Mouse (Mus musculus) C2C12 (cell line): ENCODE measurements around the gene Btnl6. TPM values are rescaled to one million over a fixed set of nuclear protein-coding genes. Genes with fewer than 3 reads are reported as not detected.

Experiments used
- H3K27me3 ChIP-seq: one replicate; pipeline ENCODE4 v1.6.1; 2011; ENCODE audit not compliant: control insufficient read depth, insufficient read depth, insufficient read length
- H3K36me3 ChIP-seq: one replicate; pipeline ENCODE4 v1.6.1; 2011; ENCODE audit not compliant: control insufficient read depth, insufficient read depth
- H3K4me3 ChIP-seq: one replicate; pipeline ENCODE4 v1.5.1; 2011; ENCODE audit warnings: mild to moderate bottlenecking, control low read depth; ENCODE audit not compliant: poor library complexity, insufficient read depth, severe bottlenecking
- H3K79me2 ChIP-seq: one replicate; pipeline ENCODE4 v1.6.1; 2011; ENCODE audit not compliant: control insufficient read depth, insufficient read depth
- H3K79me3 ChIP-seq: one replicate; pipeline ENCODE4 v1.6.1; 2011; ENCODE audit warnings: low read depth, control low read depth
- H3ac ChIP-seq: one replicate; pipeline ENCODE3; 2011; ENCODE audit warnings: low read depth; ENCODE audit not compliant: control insufficient read depth, insufficient read length
- CEBPB ChIP-seq: IDR thresholded peaks from one replicate; pipeline ENCODE4 v1.6.1; 2011; ENCODE audit warnings: low read depth, mild to moderate bottlenecking, control low read depth, moderate library complexity
- CTCF ChIP-seq: IDR thresholded peaks from one replicate; pipeline ENCODE4 v1.5.1; 2011; ENCODE audit not compliant: control insufficient read depth, insufficient read depth, insufficient read length
- FOSL1 ChIP-seq: IDR thresholded peaks from one replicate; pipeline ENCODE4 v1.8.0; 2011; ENCODE audit warnings: mild to moderate bottlenecking, low read length; ENCODE audit not compliant: poor library complexity, insufficient read depth, severe bottlenecking
- MAX ChIP-seq: IDR thresholded peaks from one replicate; pipeline ENCODE4 v1.6.1; 2011; ENCODE audit warnings: mild to moderate bottlenecking, control low read depth
- MYOD1 ChIP-seq: IDR thresholded peaks from one replicate; pipeline ENCODE4 v1.6.1; 2011; ENCODE audit warnings: low read depth; ENCODE audit not compliant: control insufficient read depth, insufficient read length
- MYOG ChIP-seq: IDR thresholded peaks from one replicate; pipeline ENCODE4 v1.6.1; 2011; ENCODE audit not compliant: control insufficient read depth, insufficient read length; ENCODE audit errors: extremely low read depth
- USF1 ChIP-seq: IDR thresholded peaks from one replicate; pipeline ENCODE4 v1.6.1; 2011; ENCODE audit warnings: low read depth, mild to moderate bottlenecking, control low read depth, moderate library complexity
- polyA plus RNA-seq: library from polyadenylated mRNA; unstranded; fragments of >200 nt; fragmentation: generic; extraction: Trizol; gene quantifications from one replicate; pipeline ENCODE4 v1.2.1, GENCODE M21; 2012; ENCODE audit warnings: missing spikeins

The Btnl6 gene
- polyA plus RNA-seq, 1 experiment = not detected

DNA sequence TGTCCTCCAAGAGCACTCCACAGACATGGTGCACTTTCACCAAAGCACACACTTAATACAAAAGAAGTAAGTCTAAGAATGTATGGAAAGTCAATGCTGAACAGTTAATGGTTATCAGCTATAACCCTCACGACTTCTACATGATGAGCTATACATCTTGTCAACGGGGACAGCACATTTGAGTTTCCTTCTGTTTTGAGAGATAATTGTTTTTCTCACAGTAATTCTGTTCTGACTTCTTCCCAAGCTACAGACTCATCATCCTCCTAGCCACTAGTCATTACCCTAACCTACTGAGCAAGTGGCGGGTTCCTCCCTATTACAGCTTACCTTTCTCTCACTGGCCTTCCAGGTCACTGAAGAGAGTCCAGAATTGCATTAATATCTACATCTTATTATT is 57.9 kb downstream of the Btnl6 start:
- peaks cover 19% of the 10 kb centered on the region for H3K27me3 ChIP-seq
- H3K4me3 ChIP-seq = no peak overlapping the region
- TF ChIP-seq CTCF = no peak
- TF ChIP-seq USF1 = no peak
- TF ChIP-seq CEBPB = no peak
- TF ChIP-seq MYOG = no peak
- TF ChIP-seq MAX = no peak
- no peak for TF ChIP-seq MYOD1
- no peak for TF ChIP-seq FOSL1
- H3K79me3 ChIP-seq = no peaks in the 10 kb centered on the region
- H3ac ChIP-seq = no peak overlapping the region
- no peaks in the 10 kb centered on the region for H3K36me3 ChIP-seq
- H3K79me2 ChIP-seq = no peaks in the 10 kb centered on the region

Other genes with a start within 250 kb of the Btnl6 start
- not detected for gene H2-Aa, start 229.5 kb downstream of the Btnl6 start, polyA plus RNA-seq
- gene H2-Eb1, start 211.5 kb downstream of the Btnl6 start, polyA plus RNA-seq = not detected
- gene H2-Eb2, start 191.7 kb downstream of the Btnl6 start, polyA plus RNA-seq = not detected
- not detected for gene Btnl2, start 162.5 kb downstream of the Btnl6 start, polyA plus RNA-seq
- gene Btnl1, start 140.2 kb downstream of the Btnl6 start, polyA plus RNA-seq = not detected
- not detected for gene BC051142, start 118.5 kb downstream of the Btnl6 start, polyA plus RNA-seq
- not detected for gene Btnl4, start 40.0 kb downstream of the Btnl6 start, polyA plus RNA-seq
- gene Notch4, start 46.9 kb upstream of the Btnl6 start, polyA plus RNA-seq = 0.51 TPM
- 1.2 TPM for gene Gpsm3, start 72.5 kb upstream of the Btnl6 start, polyA plus RNA-seq
- 18.1 TPM for gene Pbx2, start 73.9 kb upstream of the Btnl6 start, polyA plus RNA-seq
- 0.30 TPM for gene Ager, start 80.5 kb upstream of the Btnl6 start, polyA plus RNA-seq
- gene Rnf5, start 86.3 kb upstream of the Btnl6 start, polyA plus RNA-seq = 37.1 TPM
- 73.9 TPM for gene Agpat1, start 86.9 kb upstream of the Btnl6 start, polyA plus RNA-seq
- gene Egfl8, start 98.6 kb upstream of the Btnl6 start, polyA plus RNA-seq = 0.22 TPM
- gene Ppt2, start 111.2 kb upstream of the Btnl6 start, polyA plus RNA-seq = 12.7 TPM
- gene Prrt1, start 112.2 kb upstream of the Btnl6 start, polyA plus RNA-seq = not detected
- 9.9 TPM for gene Fkbpl, start 127.4 kb upstream of the Btnl6 start, polyA plus RNA-seq
- gene Atf6b, start 129.8 kb upstream of the Btnl6 start, polyA plus RNA-seq = 38.3 TPM
- gene Tnxb, start 153.2 kb upstream of the Btnl6 start, polyA plus RNA-seq = 0.02 TPM
- not detected for gene C4b, start 226.5 kb upstream of the Btnl6 start, polyA plus RNA-seq